Mouse (Mus musculus): ENCODE measurements at regions not wholly inside any gene's neighbourhood (a gene's known extent, or its start where the extent isn't known, plus 50 kb on each side); places are given as distances from the start of the nearest gene placed in this dataset.
A peak's percentile ranks its signal among the peaks of the same experiment; 100 is the strongest.

DNA sequence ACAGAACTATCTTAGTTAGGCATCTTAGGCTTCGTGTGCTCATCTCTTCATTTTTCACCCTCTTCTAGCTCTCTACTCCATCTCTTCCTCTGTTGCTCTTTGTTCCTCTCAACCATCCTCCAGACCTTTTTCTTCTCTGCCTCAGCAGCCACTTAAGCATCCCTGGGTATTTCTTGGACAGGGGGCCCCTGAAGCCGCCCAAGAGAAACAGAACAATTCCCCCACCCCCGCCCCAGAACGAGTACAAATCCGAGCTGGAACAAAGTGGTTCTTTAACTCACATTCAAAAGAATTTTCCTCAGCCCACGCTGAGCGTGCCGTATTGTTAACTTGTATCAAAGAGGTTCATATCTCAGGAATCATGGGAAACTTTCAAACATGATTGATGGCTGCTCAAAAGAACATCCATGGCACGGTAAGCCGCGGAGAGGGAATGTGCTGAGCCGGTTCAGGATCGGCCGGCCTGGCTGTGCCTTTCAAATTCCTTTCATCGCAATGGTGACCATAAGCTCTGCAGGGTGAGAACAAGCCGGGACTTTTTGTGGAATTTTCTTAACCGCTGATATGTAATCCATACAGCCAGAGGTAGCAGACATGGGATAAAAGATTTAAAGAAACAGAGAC, 181.9 kb upstream of the Noct start:
- no peak overlapping the region for H3K9ac ChIP-seq (replicated peaks)
- H3K4me3 ChIP-seq (ENCODE audit: insufficient read depth in 1 of 2, low read depth in 2 of 2, low read length in 2 of 2) = no peak overlapping the region
- TF ChIP-seq CTCF (IDR thresholded peaks at IDR 0.05; ENCODE audit: low read depth) (no peak), EP300 (IDR thresholded peaks at IDR 0.05; ENCODE audit: low read depth) (no peak)
- no peaks in the 10 kb centered on the region for H3K4me1 ChIP-seq (replicated peaks; ENCODE audit: control insufficient read depth in 2 of 2, insufficient read depth in 2 of 2, low read length in 1 of 2)
- DNase-seq (ENCODE audit: low read depth in 3 of 3, low spot score in 3 of 3) (no peak), ATAC-seq (ENCODE audit: insufficient read depth) (no peak)
- no peaks in the 10 kb centered on the region for H3K36me3 ChIP-seq (replicated peaks; ENCODE audit: control insufficient read depth, insufficient read depth, low read depth)
- no peak overlapping the region for H3K4me2 ChIP-seq (ENCODE audit: low read depth)
- H3K27ac ChIP-seq = no peak overlapping the region
- H3K9me3 ChIP-seq (ENCODE audit: control insufficient read depth, low read length) = no peaks in the 10 kb centered on the region
- no peaks in the 10 kb centered on the region for H3K27me3 ChIP-seq (ENCODE audit: control insufficient read depth, insufficient read depth, low read length)
- WGBS (ENCODE audit: insufficient replicate concordance) = 71% methylated on average over 17 of the region's 17 CpGs

DNA sequence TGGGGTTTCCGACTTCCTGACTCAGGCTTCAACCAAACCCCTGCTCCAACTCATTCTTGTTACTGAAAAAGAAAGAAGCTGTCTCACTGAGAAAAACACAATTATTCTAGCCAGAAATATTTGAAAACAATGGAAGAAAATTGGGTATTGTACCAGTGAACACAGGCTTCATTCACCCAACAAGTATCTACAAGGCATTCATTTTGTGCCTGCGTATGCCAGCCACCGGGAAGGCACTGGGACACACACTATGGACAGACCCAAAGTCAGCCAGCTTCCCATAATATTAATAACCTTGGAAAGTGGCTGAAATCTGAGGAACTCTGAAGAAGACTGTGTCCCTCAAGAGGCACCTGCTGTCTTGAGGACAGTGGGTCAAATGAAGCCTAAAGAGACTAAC, 175.5 kb upstream of the Noct start:
- DNase-seq (ENCODE audit: low read depth in 3 of 3, low spot score in 3 of 3) = no peak
- Histone ChIP-seq H3K4me2 (ENCODE audit: low read depth) (no peak overlapping the region), H3K27me3 (ENCODE audit: control insufficient read depth, insufficient read depth, low read length) (no peaks in the 10 kb centered on the region), H3K4me1 (replicated peaks; ENCODE audit: control insufficient read depth in 2 of 2, insufficient read depth in 2 of 2, low read length in 1 of 2) (no peaks in the 10 kb centered on the region), H3K36me3 (replicated peaks; ENCODE audit: control insufficient read depth, insufficient read depth, low read depth) (no peaks in the 10 kb centered on the region), H3K9me3 (ENCODE audit: control insufficient read depth, low read length) (no peaks in the 10 kb centered on the region; the same call in 1 of the 2 replicates), H3K27ac (no peak overlapping the region), H3K9ac (replicated peaks) (no peak overlapping the region), H3K4me3 (ENCODE audit: insufficient read depth in 1 of 2, low read depth in 2 of 2, low read length in 2 of 2) (no peak overlapping the region)
- 77% methylated on average over 3 of the region's 3 CpGs for WGBS (ENCODE audit: insufficient replicate concordance)
- no peak for TF ChIP-seq EP300 (IDR thresholded peaks at IDR 0.05; ENCODE audit: low read depth)
- TF ChIP-seq CTCF (IDR thresholded peaks at IDR 0.05; ENCODE audit: low read depth) = no peak
- no peak for ATAC-seq (ENCODE audit: insufficient read depth)

DNA sequence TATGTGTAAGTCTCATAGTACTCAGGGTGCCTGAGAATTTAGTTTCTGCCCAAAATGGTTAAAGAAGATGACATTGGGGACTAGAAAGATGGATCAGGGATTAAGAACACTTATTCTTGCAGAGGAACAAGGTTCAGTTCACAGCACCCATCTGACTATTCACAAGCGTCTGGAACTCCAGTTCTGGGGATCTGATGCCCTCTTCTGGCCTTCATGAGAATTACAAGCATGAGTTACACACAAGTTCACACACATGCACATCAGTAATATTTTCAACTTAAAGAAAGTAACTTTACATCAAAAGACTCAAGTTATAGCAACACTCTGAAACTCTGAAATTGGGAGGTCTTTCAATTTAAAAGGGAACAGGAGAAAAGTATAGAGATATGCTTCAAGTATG, 174.1 kb upstream of the Noct start:
- Histone ChIP-seq H3K9me3 (ENCODE audit: control insufficient read depth, low read length) (no peaks in the 10 kb centered on the region; the same call in 1 of the 2 replicates), H3K4me2 (ENCODE audit: low read depth) (no peak overlapping the region), H3K4me1 (replicated peaks; ENCODE audit: control insufficient read depth in 2 of 2, insufficient read depth in 2 of 2, low read length in 1 of 2) (no peaks in the 10 kb centered on the region), H3K27me3 (ENCODE audit: control insufficient read depth, insufficient read depth, low read length) (no peaks in the 10 kb centered on the region), H3K36me3 (replicated peaks; ENCODE audit: control insufficient read depth, insufficient read depth, low read depth) (no peaks in the 10 kb centered on the region), H3K27ac (no peak overlapping the region), H3K4me3 (ENCODE audit: insufficient read depth in 1 of 2, low read depth in 2 of 2, low read length in 2 of 2) (no peak overlapping the region), H3K9ac (replicated peaks) (no peak overlapping the region)
- 61% methylated on average over 1 of the region's 1 CpGs for WGBS (ENCODE audit: insufficient replicate concordance)
- no peak for DNase-seq (ENCODE audit: low read depth in 3 of 3, low spot score in 3 of 3)
- peak; percentile 34 for TF ChIP-seq CTCF (IDR thresholded peaks at IDR 0.05; ENCODE audit: low read depth)
- no peak for TF ChIP-seq EP300 (IDR thresholded peaks at IDR 0.05; ENCODE audit: low read depth)
- ATAC-seq (ENCODE audit: insufficient read depth) = no peak

DNA sequence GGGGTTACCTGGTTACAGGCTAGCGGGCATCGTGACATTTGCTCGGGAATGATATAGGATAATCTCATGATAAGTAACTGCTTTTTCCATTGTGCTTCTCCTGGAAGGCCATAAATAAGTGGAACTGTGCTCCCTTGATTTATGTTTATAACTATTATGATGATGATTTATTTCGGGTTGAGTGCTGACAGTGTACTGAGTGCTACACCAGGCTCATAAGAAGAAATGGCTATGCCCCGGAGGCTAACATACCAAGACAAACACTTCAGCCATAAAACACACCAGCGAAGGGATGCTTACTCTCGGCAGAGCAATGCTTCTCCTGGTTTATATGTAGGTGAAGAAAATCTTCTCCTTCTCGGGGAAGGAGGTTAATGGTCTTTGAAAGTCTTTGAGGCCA, 169.2 kb upstream of the Noct start:
- H3K27me3 ChIP-seq (ENCODE audit: control insufficient read depth, insufficient read depth, low read length) = no peaks in the 10 kb centered on the region
- no peak for DNase-seq (ENCODE audit: low read depth in 3 of 3, low spot score in 3 of 3)
- WGBS (ENCODE audit: insufficient replicate concordance) = 66% methylated on average over 8 of the region's 8 CpGs

DNA sequence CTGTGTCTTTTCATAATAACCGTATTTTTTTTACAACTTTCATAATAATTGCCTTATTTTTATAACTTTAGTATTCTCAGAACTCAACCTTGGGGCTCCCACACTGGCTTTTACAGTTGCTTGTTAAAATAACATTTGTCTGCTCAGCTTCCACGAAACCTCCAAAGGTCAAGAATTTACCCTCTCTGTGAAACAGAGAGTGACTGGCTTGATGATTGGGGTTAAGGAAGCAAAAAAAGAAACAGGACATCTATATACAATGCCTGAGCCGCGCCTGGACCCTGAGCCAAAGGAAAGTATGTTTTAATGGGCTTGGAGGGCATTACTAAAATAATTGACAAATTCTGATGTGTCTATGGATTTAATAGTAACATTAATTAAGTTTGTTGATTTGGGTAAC, 160.0 kb upstream of the Noct start:
- no peak for ATAC-seq (ENCODE audit: insufficient read depth)
- Histone ChIP-seq H3K9me3 (ENCODE audit: control insufficient read depth, low read length) (no peaks in the 10 kb centered on the region), H3K4me3 (ENCODE audit: insufficient read depth in 1 of 2, low read depth in 2 of 2, low read length in 2 of 2) (no peak overlapping the region), H3K9ac (replicated peaks) (no peak overlapping the region), H3K36me3 (replicated peaks; ENCODE audit: control insufficient read depth, insufficient read depth, low read depth) (no peaks in the 10 kb centered on the region), H3K4me1 (replicated peaks; ENCODE audit: control insufficient read depth in 2 of 2, insufficient read depth in 2 of 2, low read length in 1 of 2) (0 out of 4 replicates have a peak, but pooled peaks cover 0 to 3% of the 10 kb centered on the region in 2 experiments), H3K27me3 (ENCODE audit: control insufficient read depth, insufficient read depth, low read length) (no peaks in the 10 kb centered on the region), H3K27ac (no peak overlapping the region), H3K4me2 (ENCODE audit: low read depth) (no peak overlapping the region)
- DNase-seq (ENCODE audit: low read depth in 3 of 3, low spot score in 3 of 3) = no peak
- TF ChIP-seq CTCF (IDR thresholded peaks at IDR 0.05; ENCODE audit: low read depth) = no peak
- TF ChIP-seq EP300 (IDR thresholded peaks at IDR 0.05; ENCODE audit: low read depth) = no peak
- WGBS (ENCODE audit: insufficient replicate concordance) = 58% methylated on average over 4 of the region's 4 CpGs

More for the DNA sequence above, 169.2 kb upstream of the Noct start:
- ATAC-seq (ENCODE audit: insufficient read depth) = no peak
- H3K27ac ChIP-seq = no peak overlapping the region
- no peaks in the 10 kb centered on the region for H3K4me1 ChIP-seq (replicated peaks; ENCODE audit: control insufficient read depth in 2 of 2, insufficient read depth in 2 of 2, low read length in 1 of 2)
- no peaks in the 10 kb centered on the region for H3K9me3 ChIP-seq (ENCODE audit: control insufficient read depth, low read length)
- no peak overlapping the region for H3K9ac ChIP-seq (replicated peaks)
- H3K4me2 ChIP-seq (ENCODE audit: low read depth) = no peak overlapping the region
- H3K4me3 ChIP-seq (ENCODE audit: insufficient read depth in 1 of 2, low read depth in 2 of 2, low read length in 2 of 2) = no peak overlapping the region
- TF ChIP-seq EP300 (IDR thresholded peaks at IDR 0.05; ENCODE audit: low read depth) (no peak), CTCF (IDR thresholded peaks at IDR 0.05; ENCODE audit: low read depth) (no peak)
- H3K36me3 ChIP-seq (replicated peaks; ENCODE audit: control insufficient read depth, insufficient read depth, low read depth) = no peaks in the 10 kb centered on the region

Measured in liver, embryonic 14.5 days (tissue).